Mouse (Mus musculus) heart, adult 8-10 months (tissue): Measurements from ENCODE around the gene Irf1. TPM values are rescaled to one million over a fixed set of nuclear protein-coding genes. Genes with fewer than 3 reads are reported as not detected.

ENCODE experiments used
- DNase-seq: peaks from one replicate; pipeline ENCODE4 v3.0.0; 2022; ENCODE audit warnings: low spot score
- microRNA-seq: library from miRNA; unstranded; fragments of <30 nt; microRNA quantifications from one replicate; pipeline ENCODE4 v1.2.0, GENCODE M21; 2022
- total RNA-seq, 4 experiments: library from RNA; stranded (reverse); gene quantifications; 2 replicates each; pipeline ENCODE4 v1.2.4; 2022

Gene Irf1
- total RNA-seq, 4 experiments from 2014 or later = 15.7 to 20.1 (median 17.2) TPM

DNA sequence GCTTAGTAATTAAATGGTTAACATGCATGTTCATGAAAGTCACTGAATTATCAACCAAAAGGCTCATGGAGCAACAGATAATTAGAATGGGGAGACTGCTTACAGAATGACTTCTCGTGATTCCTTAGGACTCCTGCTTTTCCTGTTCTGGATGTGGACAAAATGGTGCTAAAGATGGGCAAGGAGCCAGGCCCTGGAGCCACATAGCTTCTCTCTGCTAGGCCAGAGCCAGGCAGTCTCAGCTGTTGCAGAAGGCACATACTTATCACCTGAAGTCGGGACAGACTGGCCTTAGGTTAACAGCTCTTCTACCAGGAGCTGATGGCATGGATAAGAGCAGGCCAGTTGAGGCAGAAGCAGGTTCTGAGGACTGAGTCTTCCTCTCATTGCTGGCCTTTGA lies 40.9 kb downstream of the Irf1 start:
- DNase-seq = no peak

GRCm38 (mm10) chr11:53811312-53811711 lies 41.5 kb downstream of the Irf1 start:
- DNase-seq = no peak

GRCm38 (mm10) chr11:53813001-53813868 lies 43.4 kb downstream of the Irf1 start:
- peak; percentile 87 for DNase-seq

DNA sequence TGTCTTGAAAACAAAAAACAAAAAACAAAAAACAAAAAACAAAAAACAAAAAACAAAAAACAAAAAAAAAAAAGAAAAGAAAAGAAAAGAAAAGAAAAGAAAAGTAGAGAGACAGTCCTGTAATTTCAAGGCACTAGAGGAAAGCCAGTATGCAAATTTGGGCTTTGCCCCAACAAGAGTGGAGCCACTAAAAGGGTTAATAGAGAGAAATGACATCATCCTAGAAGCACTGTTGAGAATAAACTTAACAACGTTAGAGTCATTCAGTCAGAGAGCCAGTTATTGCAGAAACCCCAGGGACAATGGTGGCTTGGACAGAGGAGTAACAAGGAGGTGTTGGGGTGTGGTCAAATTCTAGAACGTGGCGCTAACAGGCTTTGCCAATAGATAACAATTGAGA lies 45.0 kb downstream of the Irf1 start:
- no peak for DNase-seq

GRCm38 (mm10) chr11:53816841-53817375 lies 47.1 kb downstream of the Irf1 start:
- no peak for DNase-seq

GRCm38 (mm10) chr11:53818794-53819193 lies 49.0 kb downstream of the Irf1 start:
- peak; percentile 55 for DNase-seq

- no peak for DNase-seq
These were observed 49.7 kb downstream of the Irf1 start for GRCm38 (mm10) chr11:53819511-53819910.

DNA sequence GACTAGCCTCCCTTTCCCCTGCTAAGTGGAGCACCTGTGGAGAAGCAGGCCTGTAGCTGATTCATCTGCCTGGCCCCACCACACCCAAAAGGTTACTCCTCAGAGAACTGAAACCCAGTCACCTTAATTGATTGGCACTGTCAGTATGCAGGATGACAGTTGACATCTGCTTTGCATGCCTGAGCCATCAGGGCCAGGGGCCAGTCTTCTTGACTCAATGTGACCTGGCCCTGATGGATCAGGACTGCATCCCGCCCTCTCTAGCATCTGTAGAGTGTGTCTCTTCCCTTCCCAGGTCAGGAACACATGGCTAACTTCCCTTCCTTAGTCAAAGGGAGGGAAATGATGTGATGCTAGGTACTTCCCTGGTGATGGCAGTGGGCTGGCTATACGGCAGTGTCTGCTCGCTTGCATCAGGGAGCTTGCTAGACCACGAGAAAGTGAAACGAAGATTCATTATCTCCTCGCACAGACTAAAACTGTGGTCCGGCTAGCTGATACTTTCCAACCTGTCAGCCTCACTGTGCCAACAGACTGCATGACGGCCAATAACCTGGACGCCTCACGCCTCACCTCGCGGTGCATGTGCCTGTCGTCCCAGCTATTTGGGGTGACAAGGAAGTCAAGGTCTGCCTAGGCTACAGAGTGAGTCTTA lies 50.8 kb downstream of the Irf1 start:
- no peak for DNase-seq

DNA sequence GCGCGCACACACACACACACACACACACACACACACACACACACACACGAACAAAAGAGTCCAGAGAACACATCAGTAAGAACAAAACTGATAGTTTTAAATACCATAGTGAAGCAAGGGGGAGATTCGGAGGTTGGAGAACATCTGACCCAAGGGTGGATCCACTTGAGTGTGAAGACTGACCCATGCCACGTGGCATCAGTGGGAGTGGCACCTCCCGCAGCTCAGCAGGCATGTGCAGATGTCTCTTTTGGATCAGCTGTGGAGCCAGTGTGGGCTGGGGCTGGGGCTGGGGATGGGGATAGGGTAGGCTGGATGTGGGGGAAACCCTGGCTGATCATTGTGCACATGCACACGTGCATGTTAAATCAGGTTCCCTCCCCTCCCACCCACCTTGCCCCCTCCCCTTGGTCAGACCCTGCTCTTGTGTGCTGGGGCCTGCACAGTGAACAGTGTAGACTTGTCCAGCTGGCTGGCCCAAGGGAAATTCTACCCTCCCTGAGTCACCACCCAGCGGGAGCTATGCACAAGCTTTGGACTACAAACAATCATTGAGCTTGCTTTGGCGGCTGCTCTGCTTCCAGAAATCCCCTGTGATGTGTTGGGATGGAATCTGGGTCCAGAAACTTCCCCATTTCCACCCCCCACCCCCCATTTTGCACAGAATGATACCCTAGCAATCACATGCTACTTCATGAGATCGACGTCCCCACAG lies 51.6 kb downstream of the Irf1 start:
- peak; percentile 43 for DNase-seq

- DNase-seq = no peak
These were observed 52.1 kb downstream of the Irf1 start for GRCm38 (mm10) chr11:53821945-53822338.

- no peak for DNase-seq
These were observed 55.6 kb downstream of the Irf1 start for GRCm38 (mm10) chr11:53825409-53825808.

Small RNA genes within 50 kb of the gene (microRNA-seq; reads per million reads assigned to microRNA genes)
- gene Mir7671 = not detected

Other genes starting within 250 kb of the Irf1 start
- 10 to 100 TPM in 1 of 4 experiments, 1 to 10 TPM in 3; 8.2 to 10.3 (median 8.8) TPM for gene Kif3a, start 202.6 kb upstream of the Irf1 start, total RNA-seq
- not detected for gene Il4, start 151.3 kb upstream of the Irf1 start, total RNA-seq
- not detected for gene Il13, start 135.3 kb upstream of the Irf1 start, total RNA-seq
- 1 to 10 TPM; 6.4 to 9.5 (median 7.3) TPM for gene Rad50, start 62.7 kb upstream of the Irf1 start, total RNA-seq
- gene Il5, start 49.2 kb upstream of the Irf1 start, total RNA-seq = under 1 TPM in 1 of 4 experiments, not detected in 3; 0.16 TPM
- gene Gm17334, start 3.2 kb downstream of the Irf1 start, total RNA-seq = under 1 TPM; 0.40 to 0.60 (median 0.45) TPM
- 1 to 10 TPM; 1.2 to 3.0 (median 2.1) TPM for gene Gm12216, start 89.2 kb downstream of the Irf1 start, total RNA-seq
- 10 to 100 TPM; 19.8 to 26.2 (median 23.5) TPM for gene Slc22a5, start 121.6 kb downstream of the Irf1 start, total RNA-seq
- 1 to 10 TPM; 1.8 to 2.0 (median 1.9) TPM for gene Slc22a21, start 210.3 kb downstream of the Irf1 start, total RNA-seq